Mouse (Mus musculus) stomach, embryonic 16.5 days (tissue): ENCODE measurements at regions not wholly inside any gene's neighbourhood (a gene's known extent, or its start where the extent isn't known, plus 50 kb on each side); places are given as distances from the start of the nearest gene placed in this dataset.
"Not testable (repeated sequence)": the region's sequence is repeated elsewhere in the genome, so short reads cannot be mapped to it uniquely, and the experiment has no call there.

ENCODE experiments used
- ATAC-seq: fragments of 200-750 bp; cut with Nextera tagmentation; 2 replicates; pipeline ENCODE4 v1.8.0; 2017; ENCODE audit warnings: moderate number of reproducible peaks, moderate TSS enrichment; ENCODE audit not compliant: insufficient read depth, low FRiP score
- H3K27ac ChIP-seq: fragments of 300-500 bp; sonication (generic); 2 replicates; pipeline ENCODE4 v1.5.1; 2014; ENCODE audit warnings: low read length
- H3K27me3 ChIP-seq: fragments of 300-500 bp; sonication (generic); 2 replicates; pipeline ENCODE4 v1.6.1; 2014; ENCODE audit warnings: low read length, control low read depth, mixed read lengths; ENCODE audit not compliant: control insufficient read depth, insufficient read depth
- H3K36me3 ChIP-seq: fragments of 300-500 bp; sonication (generic); 2 replicates; pipeline ENCODE4 v1.6.1; 2014; ENCODE audit warnings: low read length; ENCODE audit not compliant: control insufficient read depth, insufficient read depth
- H3K4me1 ChIP-seq: fragments of 300-500 bp; sonication (generic); 2 replicates; pipeline ENCODE4 v1.6.1; 2014; ENCODE audit warnings: low read length, control low read depth, mixed read lengths; ENCODE audit not compliant: control insufficient read depth, insufficient read depth
- H3K4me2 ChIP-seq: fragments of 300-500 bp; sonication (generic); 2 replicates; pipeline ENCODE4 v1.6.1; 2014; ENCODE audit warnings: low read depth, low read length, mixed read lengths
- H3K4me3 ChIP-seq: fragments of 300-500 bp; sonication (generic); replicated peaks from 2 replicates; pipeline ENCODE4 v1.5.1; 2014; ENCODE audit warnings: mild to moderate bottlenecking, low read length
- H3K9ac ChIP-seq: fragments of 300-500 bp; sonication (generic); 2 replicates; pipeline ENCODE4 v1.6.1; 2014; ENCODE audit warnings: low read length
- H3K9me3 ChIP-seq: fragments of 300-500 bp; sonication (generic); replicated peaks from 2 replicates; pipeline ENCODE4 v1.6.1; 2016; ENCODE audit warnings: low read length, control low read depth; ENCODE audit not compliant: control insufficient read depth
- WGBS: fragments of 180-500 bp; shearing (Covaris S2); extraction: QIAGEN DNeasy Blood & Tissue Kit; methylation state at CpG from one replicate; pipeline ENCODE4 v1.1.7; 2014; 5-methylcytosine and 5-hydroxymethylcytosine counted together

DNA sequence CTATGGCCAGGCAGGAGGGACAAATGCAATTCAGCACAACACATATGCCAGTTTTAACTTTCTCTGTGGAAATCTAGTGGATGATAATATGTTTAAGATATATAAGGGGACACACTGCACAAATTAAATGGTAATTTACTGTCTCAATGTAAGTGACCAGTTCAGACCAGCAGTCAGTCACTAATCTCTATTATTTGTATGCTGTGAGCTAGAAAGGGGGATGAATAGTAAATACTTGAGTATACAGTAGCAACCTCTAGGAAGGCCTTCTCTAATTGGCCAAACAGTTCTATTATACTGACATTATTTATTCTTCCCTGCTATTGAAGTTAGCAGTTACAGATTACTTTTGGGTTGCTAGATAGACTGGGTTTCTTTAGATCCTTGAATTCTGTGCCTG lies 391.2 kb downstream of the Fign start:
- no peak for ATAC-seq
- Histone ChIP-seq H3K4me3 (no peak overlapping the region), H3K36me3 (no peaks in the 10 kb centered on the region), H3K27ac (no peak overlapping the region), H3K4me2 (no peak overlapping the region), H3K4me1 (no peaks in the 10 kb centered on the region), H3K9ac (no peak overlapping the region), H3K27me3 (no peaks in the 10 kb centered on the region), H3K9me3 (no peaks in the 10 kb centered on the region)

GRCm38 (mm10) chr2:63706183-63706582 lies 391.7 kb downstream of the Fign start:
- no peak for ATAC-seq
- H3K27ac ChIP-seq = no peak overlapping the region
- H3K36me3 ChIP-seq = no peaks in the 10 kb centered on the region
- H3K4me1 ChIP-seq = no peaks in the 10 kb centered on the region
- H3K9me3 ChIP-seq = no peaks in the 10 kb centered on the region
- no peak overlapping the region for H3K9ac ChIP-seq
- no peaks in the 10 kb centered on the region for H3K27me3 ChIP-seq
- WGBS = 85% methylated on average over 3 of the region's 3 CpGs
- no peak overlapping the region for H3K4me3 ChIP-seq
- H3K4me2 ChIP-seq = no peak overlapping the region

DNA sequence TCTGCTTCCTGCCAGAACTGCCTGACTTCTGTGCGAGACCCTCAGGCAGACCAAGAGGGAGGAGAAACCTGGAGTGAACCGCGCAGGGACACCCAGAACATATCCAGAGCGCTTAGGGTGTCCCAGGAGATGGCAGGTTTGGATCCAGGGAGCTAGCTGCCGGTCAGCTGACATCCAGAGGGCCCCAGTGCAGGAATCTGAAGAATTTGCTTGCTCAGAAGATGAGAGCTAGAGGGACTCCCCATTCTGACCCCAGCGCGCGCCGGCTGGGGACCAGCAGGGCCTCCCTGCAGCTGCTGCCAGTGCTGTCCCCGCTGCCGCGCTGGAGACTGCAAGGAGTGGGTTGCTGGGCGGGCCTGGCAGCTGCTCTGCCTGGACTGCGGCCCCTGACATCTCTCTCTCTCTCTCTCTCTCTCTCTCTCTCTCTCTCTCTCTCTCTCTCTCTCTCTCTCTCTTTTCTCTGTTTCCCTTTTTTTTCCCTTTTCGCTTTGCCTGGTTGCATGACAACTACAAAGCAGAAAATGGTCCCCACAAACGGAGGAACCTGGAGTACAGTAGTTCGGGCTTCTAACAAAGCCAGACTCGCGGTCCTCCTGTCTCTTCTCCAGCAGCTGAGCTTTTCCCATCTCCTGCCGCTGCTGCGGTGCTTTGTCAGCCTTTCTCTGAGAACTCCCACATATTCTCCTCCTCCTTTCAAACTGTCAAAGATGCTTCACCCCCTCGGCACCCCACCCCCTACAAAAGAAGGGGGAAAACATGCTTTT lies 395.3 kb downstream of the Fign start:
- Histone ChIP-seq H3K4me1 (no peaks in the 10 kb centered on the region), H3K27ac (peak overlapping the region; percentile 42; the same call in 1 of the 2 replicates), H3K9ac (peak overlapping the region; percentile 55), H3K36me3 (no peaks in the 10 kb centered on the region), H3K4me3 (peak overlapping the region; percentile 41), H3K27me3 (no peaks in the 10 kb centered on the region), H3K9me3 (no peaks in the 10 kb centered on the region), H3K4me2 (peak overlapping the region; percentile 67)
- peak; percentile 80 for ATAC-seq
- 3% methylated on average over 22 of the region's 22 CpGs for WGBS

DNA sequence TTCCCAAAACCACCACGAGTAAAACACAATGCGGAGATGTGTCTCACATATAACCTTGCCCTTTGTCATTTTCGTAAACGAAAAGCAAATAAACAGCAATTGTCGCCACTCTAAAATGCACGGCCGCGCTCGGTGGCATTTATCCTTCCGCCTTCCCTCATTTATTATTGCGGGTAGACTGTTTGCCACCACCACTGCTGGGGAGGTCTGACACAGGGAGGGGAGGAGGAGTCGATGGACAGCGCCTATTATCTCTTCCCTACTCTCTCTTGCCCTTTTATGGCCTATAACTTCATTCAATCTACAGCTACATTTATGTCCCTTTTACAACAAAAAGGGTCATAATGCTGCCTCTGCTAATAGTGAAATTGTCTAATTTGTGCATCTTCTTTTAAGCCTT lies 396.0 kb downstream of the Fign start:
- Histone ChIP-seq H3K4me1 (no peaks in the 10 kb centered on the region), H3K27ac (no peak overlapping the region; the same call in 1 of the 2 replicates), H3K27me3 (no peaks in the 10 kb centered on the region), H3K36me3 (no peaks in the 10 kb centered on the region), H3K4me2 (peak overlapping the region; percentile 67), H3K9ac (no peak overlapping the region; the same call in 1 of the 2 replicates), H3K9me3 (no peaks in the 10 kb centered on the region), H3K4me3 (peak overlapping the region; percentile 41; the same call in 1 of the 2 replicates)
- 41% methylated on average over 13 of the region's 13 CpGs for whole genome bisulfite sequencing
- ATAC-seq = no peak; the same call in 1 of the 2 replicates

DNA sequence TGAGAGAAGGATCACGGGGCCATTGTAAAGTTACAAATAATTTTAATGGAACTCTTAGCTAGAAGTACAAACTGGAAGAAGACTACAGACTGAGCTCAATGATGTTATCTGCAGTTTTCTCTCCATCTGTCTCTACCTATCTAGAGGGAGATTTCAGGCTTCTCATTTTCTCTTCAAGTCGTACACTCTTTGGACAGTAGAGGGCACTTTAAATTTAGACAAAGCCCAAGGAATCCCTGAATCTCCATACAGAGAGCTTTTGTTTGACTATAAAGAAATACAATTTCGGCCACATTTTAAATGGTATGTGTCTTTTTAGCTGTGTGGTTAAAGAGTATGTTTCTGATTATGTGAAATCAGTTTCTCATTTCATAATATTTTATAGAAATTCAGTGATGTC lies 397.6 kb downstream of the Fign start:
- H3K27ac ChIP-seq = no peak overlapping the region
- ATAC-seq = no peak
- H3K36me3 ChIP-seq = no peaks in the 10 kb centered on the region
- H3K4me1 ChIP-seq = no peaks in the 10 kb centered on the region
- no peak overlapping the region for H3K4me3 ChIP-seq
- no peaks in the 10 kb centered on the region for H3K9me3 ChIP-seq
- H3K4me2 ChIP-seq = no peak overlapping the region
- H3K9ac ChIP-seq = no peak overlapping the region
- no peaks in the 10 kb centered on the region for H3K27me3 ChIP-seq
- WGBS = 16% methylated on average over 3 of the region's 3 CpGs

DNA sequence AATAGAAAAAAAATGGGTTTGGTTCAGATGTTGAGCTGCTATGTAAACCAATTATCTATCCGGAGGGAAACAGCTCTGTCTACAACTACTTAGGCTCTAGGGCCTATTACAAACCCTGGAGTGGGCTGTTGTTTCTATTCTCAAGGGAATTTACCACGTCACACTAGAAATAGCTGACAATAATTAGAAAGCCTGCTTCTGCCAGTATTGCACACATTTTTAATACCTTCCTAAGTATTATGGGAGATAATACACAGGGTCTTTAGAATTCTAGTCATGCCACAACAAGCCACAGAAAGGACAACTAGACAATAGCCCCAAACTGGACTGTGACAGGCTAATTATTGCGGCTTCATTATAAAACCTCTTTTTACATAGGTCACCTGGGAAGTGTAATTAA lies 428.1 kb downstream of the Fign start:
- Histone ChIP-seq H3K9ac (no peak overlapping the region), H3K36me3 (no peaks in the 10 kb centered on the region), H3K4me2 (no peak overlapping the region), H3K9me3 (no peaks in the 10 kb centered on the region), H3K4me3 (no peak overlapping the region), H3K4me1 (no peaks in the 10 kb centered on the region), H3K27ac (no peak overlapping the region), H3K27me3 (no peaks in the 10 kb centered on the region)
- 61% methylated on average over 3 of the region's 3 CpGs for WGBS
- ATAC-seq = no peak

DNA sequence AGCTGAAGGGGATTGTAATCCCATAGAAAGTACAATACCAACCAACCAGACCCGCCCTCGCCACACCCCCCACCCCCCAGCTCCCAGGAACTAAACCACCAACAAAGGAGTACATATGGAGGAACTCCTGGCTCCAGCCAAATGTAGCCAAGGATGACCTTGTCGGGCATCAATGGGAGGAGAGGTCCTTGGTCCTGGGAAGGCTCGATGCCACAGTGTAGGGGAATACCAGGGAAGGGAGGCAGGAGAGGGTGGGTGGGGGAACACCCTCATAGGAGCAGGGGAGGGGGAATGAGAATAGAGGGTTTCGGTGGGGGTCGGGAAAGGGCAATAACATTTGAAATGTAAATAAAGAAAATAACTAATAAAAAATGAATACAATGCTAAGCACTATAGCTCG lies 429.1 kb downstream of the Fign start:
- WGBS = 72% methylated on average over 7 of the region's 7 CpGs
- Histone ChIP-seq H3K4me2 (no peak overlapping the region), H3K9ac (no peak overlapping the region), H3K36me3 (no peaks in the 10 kb centered on the region), H3K27me3 (no peaks in the 10 kb centered on the region), H3K4me3 (no peak overlapping the region), H3K9me3 (no peaks in the 10 kb centered on the region), H3K4me1 (no peaks in the 10 kb centered on the region), H3K27ac (no peak overlapping the region)
- ATAC-seq = no peak

DNA sequence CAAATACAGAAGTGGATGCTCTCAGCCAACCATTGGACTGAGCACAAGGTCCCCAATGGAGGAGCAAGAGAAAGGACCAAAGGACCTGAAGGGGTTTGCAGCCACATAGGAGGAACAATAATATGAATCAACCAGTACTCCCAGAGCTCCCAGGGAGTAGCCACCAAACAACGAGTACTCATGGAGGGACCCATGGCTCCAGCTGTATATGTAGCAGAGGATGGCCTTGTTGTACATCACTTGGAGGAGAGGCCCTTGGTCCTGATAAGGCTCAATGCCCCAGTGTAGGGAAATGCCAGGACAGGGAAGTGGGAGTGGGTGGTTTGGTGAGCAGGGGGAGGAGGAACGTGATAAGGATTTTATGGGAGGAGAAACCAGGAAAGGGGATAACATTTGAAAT lies 437.9 kb downstream of the Fign start:
- not testable (repeated sequence) for H3K4me1 ChIP-seq, ATAC-seq, H3K4me2 ChIP-seq, H3K9me3 ChIP-seq, H3K4me3 ChIP-seq, H3K9ac ChIP-seq, H3K27me3 ChIP-seq, H3K36me3 ChIP-seq, H3K27ac ChIP-seq
- WGBS = 89% methylated on average over 2 of the region's 2 CpGs
